ENCODE assay signal across 8 mouse cellular contexts in the genomic region with DNA sequence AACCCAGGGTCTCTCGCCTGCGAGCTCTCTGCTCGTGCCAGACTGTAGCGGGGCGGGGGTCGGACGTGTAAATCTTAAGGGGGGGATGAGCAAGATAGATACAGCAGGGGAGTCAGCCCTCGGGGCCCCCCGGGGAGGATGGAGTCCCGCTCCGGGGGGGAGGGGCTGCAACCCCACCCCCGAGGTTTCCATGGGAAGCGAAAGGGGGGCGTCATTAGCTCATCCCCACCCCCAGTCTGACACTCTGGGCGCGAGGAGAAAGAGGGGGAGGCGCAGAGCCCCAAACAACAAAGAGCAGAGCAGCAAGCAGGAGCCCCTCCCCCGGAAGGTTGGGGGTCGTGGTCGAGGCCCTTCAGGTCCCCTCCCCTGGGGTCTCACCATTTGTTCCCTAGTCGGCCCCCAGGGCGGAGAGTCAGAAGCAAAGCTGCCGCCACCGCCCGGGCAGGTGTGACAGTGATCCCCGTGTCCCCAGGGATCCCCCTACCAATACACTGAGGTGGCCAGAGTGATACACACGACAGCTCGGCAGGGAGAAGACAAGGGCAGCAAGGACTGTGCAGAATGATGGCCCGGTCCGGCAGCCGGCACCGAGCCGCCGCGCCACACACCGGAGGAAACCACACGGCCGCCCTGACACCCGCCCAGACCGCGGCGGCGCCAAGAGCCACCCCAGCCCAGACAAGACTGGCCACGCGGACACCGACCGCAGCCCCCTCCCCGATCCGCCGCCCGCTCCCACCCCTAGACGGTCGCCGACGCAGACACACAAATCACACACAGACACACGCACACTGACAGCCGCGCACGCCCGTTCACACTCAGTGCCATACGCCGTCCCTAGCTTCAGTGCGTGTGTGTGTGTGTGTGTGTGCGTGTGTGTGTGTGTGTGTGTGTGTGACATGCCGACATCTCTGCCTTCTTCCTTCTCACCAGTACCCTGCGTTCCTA. TPM values are rescaled to one million over a fixed set of nuclear protein-coding genes. Genes with fewer than 3 reads are reported as not detected.
DNase-seq lines count a peak whose midpoint lies in the region; ATAC-seq and TF ChIP-seq lines count a peak whose summit lies in the region.

No protein-coding gene starts in this region.

- no peak for TF ChIP-seq POLR2A in brain, embryonic 14.5 days (IDR thresholded peaks at IDR 0.05; ENCODE audit: borderline replicate concordance, extremely low read depth, insufficient read depth, insufficient read length, poor library complexity, severe bottlenecking)
- no peak for TF ChIP-seq POLR2A in small intestine, adult 2 months (IDR thresholded peaks at IDR 0.05; ENCODE audit: low read depth, low read length)

- DNase-seq in heart, adult 11 months, result peak; percentile 92
- no peak for DNase-seq in heart, adult 9 months (ENCODE audit: low spot score in 2 of 2)
- peak; percentile 61 for DNase-seq in 3134 (ENCODE audit: extremely low read depth, insufficient read length, low spot score)
- DNase-seq in brain, embryonic 14.5 days (ENCODE audit: low read depth), result peak; percentile 53
- DNase-seq in heart, postnatal 4 days, result peak; percentile 22
- no peak for DNase-seq in urinary bladder, postnatal 36 days (ENCODE audit: low spot score in 2 of 2)

- 2% methylated on average over 66 of the region's 66 CpGs for WGBS in liver, embryonic 16.5 days (ENCODE audit: insufficient replicate concordance)
- WGBS in small intestine, adult 2 months, result under 1% methylated on average over 66 of the region's 66 CpGs

- no peak for TF ChIP-seq CTCF in brain, embryonic 14.5 days (IDR thresholded peaks at IDR 0.05; ENCODE audit: borderline replicate concordance, extremely low read depth, insufficient read depth, insufficient read length)
- no peak for TF ChIP-seq CTCF in small intestine, adult 2 months (IDR thresholded peaks at IDR 0.05; ENCODE audit: extremely low read depth, insufficient read length, insufficient replicate concordance, low read depth, low read length)

- no peak overlapping the region for H3K9ac ChIP-seq in liver, embryonic 16.5 days (ENCODE audit: low read depth, low read length)

- H3K4me2 ChIP-seq in liver, embryonic 16.5 days (ENCODE audit: low read depth, low read length), result peak overlapping the region; percentile 65

- H3K4me1 ChIP-seq in liver, embryonic 16.5 days (ENCODE audit: control insufficient read depth, low read depth, low read length), result peaks cover 28% of the 10 kb centered on the region
- H3K4me1 ChIP-seq in small intestine, adult 2 months (ENCODE audit: control insufficient read depth, insufficient read depth, insufficient read length, low read length), result peaks cover 27% of the 10 kb centered on the region

- no peaks in the 10 kb centered on the region for H3K9me3 ChIP-seq in liver, embryonic 16.5 days (replicated peaks; ENCODE audit: control insufficient read depth, low read length)

- no peaks in the 10 kb centered on the region for H3K36me3 ChIP-seq in liver, embryonic 16.5 days (ENCODE audit: control insufficient read depth, insufficient read depth)
- H3K36me3 ChIP-seq in small intestine, adult 2 months (ENCODE audit: control insufficient read depth, insufficient read depth, low read length), result no peaks in the 10 kb centered on the region

- peak overlapping the region; percentile 47; the same call in 1 of the 2 replicates for H3K4me3 ChIP-seq in liver, embryonic 16.5 days (ENCODE audit: low read depth, low read length)
- H3K4me3 ChIP-seq in small intestine, adult 2 months (ENCODE audit: low read depth, low read length), result peak overlapping the region; percentile 69

- no peak for ATAC-seq in liver, embryonic 16.5 days (ENCODE audit: low read depth)

- H3K27me3 ChIP-seq in liver, embryonic 16.5 days (ENCODE audit: control insufficient read depth, insufficient read depth, low read depth, low read length), result peaks cover 78% of the 10 kb centered on the region
- H3K27me3 ChIP-seq in small intestine, adult 2 months (ENCODE audit: control insufficient read depth, insufficient read depth, low read length), result peaks cover 31% of the 10 kb centered on the region

- H3K27ac ChIP-seq in liver, embryonic 16.5 days (ENCODE audit: low read length), result no peak overlapping the region
- H3K27ac ChIP-seq in small intestine, adult 2 months (ENCODE audit: insufficient read depth, low read depth, low read length), result no peak overlapping the region

RNA-seq across cellular contexts. Expression of a gene that starts 1.3 kb away (rescaled TPM):
- polyA plus RNA-seq in brain, embryonic 14.5 days (2012; rRNA removed), result 59.4 and 60.3 TPM in 2 replicates
- total RNA-seq in heart, postnatal 4 days (2021), result under 1 TPM in 1 of 2 experiments, not detected in 1; 0.26 TPM
- polyA plus RNA-seq in liver, embryonic 16.5 days (2015; fragmentation: Nextera tagmentation; extraction: Ambion mirVana), result 0.63 and 0.94 TPM in 2 replicates
- polyA plus RNA-seq in small intestine, adult 2 months (2012; rRNA removed), result 3.9 and 7.0 TPM in 2 replicates

RNA-seq across cellular contexts. Expression of a gene that starts 16.4 kb away (rescaled TPM):
- 12.6 and 22.9 TPM in 2 replicates for polyA plus RNA-seq in brain, embryonic 14.5 days (2012; rRNA removed)
- 1 to 10 TPM; 3.1 to 3.7 TPM for total RNA-seq in heart, postnatal 4 days (2021)
- 0.51 and 0.60 TPM in 2 replicates for polyA plus RNA-seq in liver, embryonic 16.5 days (2015; fragmentation: Nextera tagmentation; extraction: Ambion mirVana)
- polyA plus RNA-seq in small intestine, adult 2 months (2012; rRNA removed), result 11.6 and 20.0 TPM in 2 replicates

RNA-seq across cellular contexts. Expression of a gene that starts 28.3 kb away (rescaled TPM):
- 63.6 and 75.5 TPM in 2 replicates for polyA plus RNA-seq in brain, embryonic 14.5 days (2012; rRNA removed)
- total RNA-seq in heart, postnatal 4 days (2021), result 10 to 100 TPM; 93.6 to 95.2 TPM
- 9.0 and 11.2 TPM in 2 replicates for polyA plus RNA-seq in liver, embryonic 16.5 days (2015; fragmentation: Nextera tagmentation; extraction: Ambion mirVana)
- 48.9 and 70.7 TPM in 2 replicates for polyA plus RNA-seq in small intestine, adult 2 months (2012; rRNA removed)

RNA-seq across cellular contexts. Expression of a gene that starts 40.3 kb away (rescaled TPM):
- 0.38 and 0.57 TPM in 2 replicates for polyA plus RNA-seq in brain, embryonic 14.5 days (2012; rRNA removed)
- under 1 TPM; 0.14 to 0.23 TPM for total RNA-seq in heart, postnatal 4 days (2021)
- 0.05 TPM in 1 of 2 replicates, not detected in the other for polyA plus RNA-seq in liver, embryonic 16.5 days (2015; fragmentation: Nextera tagmentation; extraction: Ambion mirVana)
- polyA plus RNA-seq in small intestine, adult 2 months (2012; rRNA removed), result 0.93 and 1.2 TPM in 2 replicates

RNA-seq across cellular contexts. Expression of a gene that starts 40.5 kb away (rescaled TPM):
- 11.2 and 12.0 TPM in 2 replicates for polyA plus RNA-seq in brain, embryonic 14.5 days (2012; rRNA removed)
- total RNA-seq in heart, postnatal 4 days (2021), result 10 to 100 TPM; 37.9 to 42.0 TPM
- polyA plus RNA-seq in liver, embryonic 16.5 days (2015; fragmentation: Nextera tagmentation; extraction: Ambion mirVana), result 8.1 and 12.7 TPM in 2 replicates
- polyA plus RNA-seq in small intestine, adult 2 months (2012; rRNA removed), result 46.1 and 122 TPM in 2 replicates

Comparison
In these comparisons a context has a peak if more than half of its experiments do, and no peak if none do; other contexts are left out.
1. DNase-seq: peak in heart, adult 11 months (single experiment), 3134 (single experiment), brain, embryonic 14.5 days (single experiment) and heart, postnatal 4 days (single experiment); none in heart, adult 9 months (0 of 2) and urinary bladder, postnatal 36 days (0 of 2).